Mouse (Mus musculus) lung, postnatal 0 days (tissue): ENCODE measurements at regions not wholly inside any gene's neighbourhood (a gene's known extent, or its start where the extent isn't known, plus 50 kb on each side); places are given as distances from the start of the nearest gene placed in this dataset.

ENCODE experiments used
- CTCF ChIP-seq: IDR thresholded peaks from 2 replicates; pipeline ENCODE4 v1.5.1; 2016; ENCODE audit warnings: antibody characterized with exemption, mild to moderate bottlenecking
- EP300 ChIP-seq: IDR thresholded peaks from 2 replicates; pipeline ENCODE4 v1.6.1; 2016; ENCODE audit warnings: antibody characterized with exemption, mild to moderate bottlenecking, control low read depth

GRCm38 (mm10) chr11:28639081-28639480 is 55.0 kb upstream of the Ccdc85a start:
- TF ChIP-seq CTCF (no peak), EP300 (no peak)
